Mouse (Mus musculus): ENCODE results near the gene Lamp3.
"Not testable (repeated sequence)": the region's sequence is repeated elsewhere in the genome, so short reads cannot be mapped to it uniquely, and the experiment has no call there.

Lamp3 gene

GRCm38 (mm10) chr16:19706216-19706615 lies at the start of gene Lamp3:
Gene Lamp3, minus strand, starts transcription at chr16:19706375.
- no peak for DNase-seq (ENCODE audit: low read depth, low spot score)

GRCm38 (mm10) chr16:19732896-19733295 lies 26.7 kb upstream of the Lamp3 start:
- DNase-seq (ENCODE audit: low read depth, low spot score) = no peak

GRCm38 (mm10) chr16:19724139-19724538 lies 18.0 kb upstream of the Lamp3 start:
- not testable (repeated sequence) for DNase-seq (ENCODE audit: low read depth, low spot score)

GRCm38 (mm10) chr16:19720959-19721358 lies 14.8 kb upstream of the Lamp3 start:
- DNase-seq (ENCODE audit: low read depth, low spot score) = no peak

DNA sequence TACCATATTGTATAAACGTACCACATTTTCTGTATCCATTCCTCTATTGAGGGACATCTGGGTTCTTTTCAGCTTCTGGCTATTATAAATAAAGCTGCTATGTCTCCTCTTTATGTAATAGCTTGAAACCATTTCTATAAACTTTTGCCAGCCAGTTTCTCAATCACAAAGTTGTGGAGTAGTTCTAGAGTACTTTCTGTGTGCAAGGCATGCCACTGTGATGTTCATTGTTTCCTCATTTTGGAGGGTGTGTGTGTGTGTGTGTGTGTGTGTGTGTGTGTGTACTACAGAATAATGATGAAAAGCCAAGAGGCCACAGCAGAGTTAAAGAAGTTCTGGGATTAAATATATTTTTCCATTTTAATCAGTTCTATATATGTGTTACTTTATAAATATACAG lies 1.2 kb upstream of the Lamp3 start:
- DNase-seq (ENCODE audit: low read depth, low spot score) = no peak

DNA sequence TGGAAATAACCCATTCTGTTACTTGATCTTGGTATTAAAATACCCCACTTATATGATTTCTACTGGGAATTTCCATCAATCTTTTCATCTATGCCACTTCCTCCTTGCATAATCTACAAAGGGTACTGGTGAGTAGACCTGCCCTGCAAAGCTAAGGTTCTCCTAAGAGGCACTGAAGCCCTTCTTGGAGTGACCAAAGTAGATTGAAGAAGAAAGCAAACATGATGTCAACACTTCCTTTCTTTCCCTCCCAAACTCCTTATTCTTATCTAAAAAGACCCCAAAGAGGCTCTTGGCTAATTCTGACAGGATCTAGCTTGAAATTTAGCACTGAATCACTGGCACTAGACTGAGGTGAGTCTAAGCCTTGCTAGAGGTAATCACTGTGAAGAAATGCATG lies 7.0 kb downstream of the Lamp3 start:
- no peak for DNase-seq (ENCODE audit: low read depth, low spot score)

DNA sequence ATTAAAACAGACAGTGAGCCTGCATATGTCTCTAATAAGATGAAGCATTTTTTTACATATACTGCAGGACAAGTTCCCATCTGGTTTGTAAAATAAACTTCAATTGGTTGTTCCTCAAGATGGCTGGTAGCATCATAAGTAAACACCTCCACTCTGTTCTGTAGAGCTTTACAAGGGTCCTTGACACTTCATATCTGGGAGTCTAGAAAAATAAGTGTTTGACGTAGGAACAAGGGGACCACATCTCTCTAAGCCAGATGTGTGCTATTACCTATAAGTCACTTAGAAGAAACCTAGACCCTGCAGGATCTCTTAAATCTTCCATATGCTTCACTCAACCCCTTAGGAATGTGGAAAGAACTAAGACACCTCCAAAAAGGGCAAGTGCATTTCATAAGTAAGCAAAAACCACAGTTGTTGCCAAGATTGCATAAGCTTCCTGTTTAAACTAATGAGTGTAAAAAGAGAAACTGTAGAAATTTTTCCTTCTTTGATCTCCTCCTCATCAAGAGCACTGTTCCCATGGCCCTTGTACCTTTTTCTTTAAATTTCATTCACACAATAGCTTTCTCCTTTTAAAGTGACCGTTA lies 35.3 kb downstream of the Lamp3 start:
- DNase-seq (ENCODE audit: low read depth, low spot score) = no peak

DNA sequence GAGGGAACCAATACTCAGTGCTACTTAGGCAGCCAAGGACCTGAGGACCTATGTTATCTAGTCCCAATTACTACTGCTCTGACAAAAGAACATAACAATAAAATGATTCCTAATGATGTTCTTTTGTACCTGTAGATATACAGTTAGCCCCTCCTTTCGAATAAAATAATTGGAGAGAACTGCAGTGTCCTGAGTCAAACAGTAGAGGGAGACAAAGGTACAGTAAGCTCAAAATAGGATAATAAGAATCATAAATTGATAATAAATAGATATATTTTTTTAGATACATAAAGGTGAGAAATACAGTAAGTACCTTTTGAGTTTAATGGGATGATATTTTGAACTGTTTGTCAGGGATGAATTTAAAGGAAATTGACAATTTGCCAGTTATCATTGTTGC lies 39.9 kb downstream of the Lamp3 start:
- no peak for DNase-seq (ENCODE audit: low read depth, low spot score)

- no peak for DNase-seq (ENCODE audit: low read depth, low spot score)
Observed at GRCm38 (mm10) chr16:19629816-19630215, 76.4 kb downstream of the Lamp3 start, which contains the start of gene Olfr171. Gene Olfr171, minus strand, starts transcription at chr16:19629916.

DNA sequence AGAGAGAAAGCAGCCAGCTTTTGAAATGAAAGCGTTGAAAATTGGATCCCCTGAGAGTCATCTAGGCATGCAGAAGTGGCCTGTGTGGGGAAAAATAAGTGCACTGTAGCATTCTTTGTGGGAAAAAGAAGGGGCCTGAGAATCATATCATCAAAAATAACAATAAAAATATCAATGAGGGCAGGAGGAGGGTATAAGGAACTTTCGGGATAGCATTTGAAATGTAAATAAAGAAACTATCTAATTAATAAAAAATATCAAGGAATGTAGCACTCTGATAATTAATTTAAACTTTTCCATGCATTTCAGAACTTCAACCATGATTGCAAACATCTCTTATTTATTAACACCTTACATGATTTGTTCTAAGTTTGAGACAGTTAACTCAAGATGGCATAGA lies 94.4 kb downstream of the Lamp3 start, which contains the start of gene Olfr170:
Olfr170 (minus strand) TSS at position 101 of the 400 bp plus-strand sequence.
- not testable (repeated sequence) for DNase-seq (ENCODE audit: low read depth, low spot score)
